Mouse (Mus musculus) cerebellum, adult 9-10 months (tissue): Measurements from ENCODE around the gene Etfa.

Experiments used
- DNase-seq: peaks from one replicate; pipeline ENCODE4 v3.0.0; 2022

The Etfa gene

GRCm38 (mm10) chr9:55512027-55512543 lies at the start of gene Etfa:
Gene Etfa (minus strand): TSS chr9:55512243.
- DNase-seq: peak; percentile 92

- DNase-seq: no peak
Observed at GRCm38 (mm10) chr9:55560960-55561359, 48.9 kb upstream of the Etfa start.

DNA sequence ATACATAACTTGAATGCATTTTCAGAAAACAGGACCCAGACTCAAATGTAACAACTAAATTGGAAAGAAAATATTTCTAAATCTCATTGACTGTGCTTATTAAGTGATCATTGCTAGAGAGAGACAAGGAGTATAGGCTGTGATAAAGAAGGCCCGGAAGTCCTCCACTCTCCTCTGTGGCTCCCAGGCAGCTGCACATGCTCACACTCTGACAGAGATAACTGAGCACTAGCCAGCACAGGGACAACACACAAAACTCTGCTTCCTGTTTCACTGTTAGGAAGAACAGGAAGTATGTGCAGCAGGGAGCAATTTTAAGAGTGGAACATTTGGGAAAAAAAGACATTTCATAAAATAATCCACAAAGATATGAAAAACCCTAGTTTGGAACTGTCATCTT lies 42.9 kb upstream of the Etfa start:
- no peak for DNase-seq

DNA sequence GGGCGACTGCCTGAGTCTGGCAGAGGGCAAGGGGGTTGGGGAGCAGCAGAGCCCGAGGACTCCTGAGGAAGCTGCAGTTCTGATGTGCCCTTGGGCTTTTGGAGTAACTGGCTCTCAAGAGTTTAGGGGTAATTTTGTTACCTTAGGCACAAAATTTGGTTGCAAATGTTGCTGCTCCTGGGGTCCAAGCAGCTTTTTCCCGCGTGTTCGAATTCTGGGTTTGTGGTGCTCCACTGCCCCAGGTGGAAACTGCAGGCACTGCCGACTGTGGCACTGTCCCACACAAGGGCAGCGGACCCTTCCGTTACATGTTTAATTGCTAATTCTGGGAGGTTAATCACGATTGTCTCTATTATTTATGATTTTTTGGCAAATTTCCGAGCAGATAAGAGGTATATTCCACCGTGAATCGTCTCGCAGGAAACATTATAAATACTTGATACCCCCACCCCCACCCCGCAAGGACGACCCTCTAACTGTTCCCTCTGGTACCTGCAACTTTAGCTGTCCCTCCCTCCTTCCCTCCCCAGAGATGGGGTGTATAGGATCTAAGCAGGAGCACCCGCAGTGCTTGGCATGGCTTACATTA lies 37.4 kb upstream of the Etfa start:
- no peak for DNase-seq

DNA sequence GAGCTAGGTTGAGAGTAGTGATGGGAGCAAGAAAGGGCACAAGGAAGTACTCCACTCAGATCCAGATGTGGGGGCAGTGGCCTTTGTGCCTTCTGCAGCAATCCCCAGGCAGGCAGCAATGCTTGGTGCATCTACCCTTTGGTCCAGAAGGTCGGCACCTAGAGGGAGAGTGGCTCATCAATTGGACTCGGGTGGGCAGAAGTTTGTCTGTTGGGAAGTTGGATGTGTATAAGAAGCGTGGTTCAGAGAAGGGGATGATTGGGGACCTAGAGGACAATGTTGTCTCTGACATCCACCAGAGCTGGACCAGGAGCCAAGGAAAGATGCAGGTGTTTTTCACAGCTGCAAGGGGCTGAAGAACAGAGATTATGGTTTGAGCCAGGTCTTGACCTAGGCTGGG lies 36.8 kb upstream of the Etfa start:
- no peak for DNase-seq

GRCm38 (mm10) chr9:55546176-55547010 lies 34.4 kb upstream of the Etfa start:
- DNase-seq: no peak

DNA sequence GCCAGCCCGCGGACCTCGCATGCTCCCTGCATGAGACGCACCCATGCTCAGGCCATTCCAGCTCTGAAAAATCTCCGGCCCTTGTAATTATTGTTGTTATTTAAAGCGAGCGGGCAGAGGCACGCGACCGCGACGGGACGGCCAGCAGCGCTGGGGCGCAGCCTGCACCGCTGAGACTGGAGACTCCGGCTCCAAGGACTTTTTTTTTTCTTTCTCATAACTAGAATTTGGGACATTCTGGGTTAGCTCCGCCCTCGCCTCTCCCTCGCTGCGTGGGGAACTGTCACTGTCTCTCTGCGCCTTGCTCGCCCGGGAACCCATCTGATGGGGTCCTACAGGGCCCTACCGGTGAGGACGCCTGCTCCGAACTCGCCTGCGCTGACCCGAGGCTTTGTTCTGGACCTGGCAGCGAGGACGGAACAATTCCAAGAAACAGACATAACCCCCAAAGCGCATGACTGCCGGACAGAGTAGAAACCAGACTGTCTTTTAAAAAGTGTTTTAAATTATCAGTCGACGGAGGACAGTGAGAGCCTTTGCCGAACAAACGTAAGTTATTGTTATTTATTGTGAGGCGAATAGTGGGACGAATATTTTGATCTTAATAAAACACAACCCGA lies 33.6 kb upstream of the Etfa start:
- peak; percentile 20 for DNase-seq

DNA sequence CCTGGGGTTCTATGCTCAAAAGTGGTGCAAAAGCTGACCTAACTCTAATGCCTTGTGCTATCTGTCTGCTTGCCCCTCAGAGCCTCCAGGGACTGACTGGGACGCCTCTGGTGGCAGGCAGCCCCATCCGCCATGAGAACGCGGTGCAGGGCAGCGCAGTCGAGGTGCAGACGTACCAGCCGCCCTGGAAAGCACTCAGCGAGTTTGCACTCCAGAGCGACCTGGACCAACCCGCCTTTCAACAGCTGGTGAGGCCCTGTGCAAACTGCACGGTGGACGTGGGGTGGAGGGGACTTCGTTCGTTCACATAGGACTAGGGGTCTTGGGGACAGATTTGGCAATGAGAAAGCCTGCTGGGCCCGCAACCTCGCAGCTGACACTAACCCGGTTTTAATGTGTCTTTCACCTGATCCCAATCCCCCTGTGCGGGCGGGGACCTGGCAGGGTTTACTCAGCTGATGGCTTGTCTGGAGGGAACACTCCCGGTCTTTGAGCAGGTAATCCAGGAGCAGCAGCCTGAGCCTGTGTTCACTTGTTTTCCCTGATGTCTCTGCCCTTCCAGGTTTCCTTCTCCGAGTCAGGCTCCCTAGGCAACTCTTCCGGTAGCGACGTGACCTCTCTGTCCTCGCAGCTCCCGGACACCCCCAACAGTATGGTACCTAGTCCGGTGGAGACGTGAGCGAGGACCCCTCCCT lies 33.0 kb upstream of the Etfa start:
- peak; percentile 34 for DNase-seq

DNA sequence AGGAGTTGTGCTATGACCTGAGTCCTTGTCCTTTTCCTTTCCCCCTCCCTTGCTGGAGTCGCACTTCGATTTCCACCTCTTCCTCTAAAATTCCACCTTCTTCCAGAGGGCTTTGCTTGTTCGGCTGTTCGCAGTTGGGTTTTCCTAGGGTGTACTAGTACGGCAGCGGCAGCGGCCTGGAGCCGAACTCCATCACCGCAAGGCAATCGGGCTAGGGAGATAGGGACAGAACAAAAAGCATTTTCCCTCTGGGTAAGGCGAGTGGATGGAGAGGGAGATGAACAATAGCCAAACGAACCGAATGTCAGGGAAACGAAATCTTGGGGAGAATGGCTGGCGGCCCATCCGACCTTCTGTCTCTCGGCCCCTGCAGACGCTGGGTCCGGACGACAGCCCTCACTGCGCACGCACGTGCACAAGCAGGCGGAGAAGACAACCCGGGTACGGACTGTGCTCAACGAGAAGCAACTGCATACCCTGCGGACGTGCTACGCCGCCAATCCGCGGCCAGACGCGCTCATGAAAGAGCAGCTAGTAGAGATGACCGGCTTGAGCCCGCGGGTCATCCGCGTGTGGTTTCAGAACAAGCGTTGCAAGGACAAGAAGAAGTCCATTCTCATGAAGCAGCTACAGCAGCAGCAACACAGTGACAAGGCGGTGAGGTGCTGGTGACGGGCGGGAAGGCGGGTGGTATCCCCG lies 31.8 kb upstream of the Etfa start:
- peak; percentile 48 for DNase-seq

- no peak for DNase-seq
Observed at GRCm38 (mm10) chr9:55543336-55543702, 31.3 kb upstream of the Etfa start.

DNA sequence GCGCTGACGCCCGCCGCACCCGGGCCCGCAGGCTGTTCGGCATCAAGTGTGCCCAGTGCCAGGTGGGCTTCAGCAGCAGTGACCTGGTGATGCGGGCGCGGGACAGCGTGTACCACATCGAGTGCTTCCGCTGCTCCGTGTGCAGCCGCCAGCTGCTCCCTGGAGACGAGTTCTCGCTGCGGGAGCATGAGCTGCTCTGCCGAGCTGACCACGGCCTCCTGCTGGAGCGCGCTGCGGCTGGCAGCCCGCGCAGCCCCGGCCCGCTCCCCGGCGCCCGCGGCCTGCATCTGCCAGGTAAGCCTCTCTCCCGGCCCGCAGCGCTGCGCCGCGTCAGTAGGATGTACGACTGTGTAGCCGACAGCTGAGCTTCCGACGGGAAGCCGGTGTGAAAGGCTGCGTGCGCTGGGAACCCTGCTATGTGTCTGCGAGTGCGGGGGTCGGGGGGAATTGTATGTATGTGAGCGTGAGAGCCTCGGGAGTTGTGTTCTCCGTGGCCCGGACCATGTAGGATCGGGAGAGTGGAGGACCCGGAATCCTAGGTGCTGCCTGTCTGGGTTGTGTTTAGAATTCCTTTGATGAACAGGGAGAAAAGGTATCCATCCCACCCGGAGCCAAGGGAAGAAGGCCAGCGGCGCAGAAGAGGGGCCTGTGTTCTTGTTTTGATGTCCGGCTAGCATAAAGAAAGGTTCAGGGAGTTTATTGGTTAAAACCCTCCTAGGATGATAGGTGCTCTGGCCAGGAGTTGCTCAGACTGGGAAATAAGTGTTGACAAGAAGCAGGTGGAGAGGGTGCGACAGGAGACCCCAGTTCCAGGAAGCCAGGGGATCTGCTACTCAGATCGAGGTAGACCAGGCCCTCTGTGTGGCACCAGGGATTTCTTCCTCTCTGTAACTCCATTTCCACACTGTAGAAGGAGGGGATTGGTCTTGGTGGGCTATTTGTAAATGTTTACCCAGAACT lies 30.6 kb upstream of the Etfa start:
- DNase-seq: no peak

DNA sequence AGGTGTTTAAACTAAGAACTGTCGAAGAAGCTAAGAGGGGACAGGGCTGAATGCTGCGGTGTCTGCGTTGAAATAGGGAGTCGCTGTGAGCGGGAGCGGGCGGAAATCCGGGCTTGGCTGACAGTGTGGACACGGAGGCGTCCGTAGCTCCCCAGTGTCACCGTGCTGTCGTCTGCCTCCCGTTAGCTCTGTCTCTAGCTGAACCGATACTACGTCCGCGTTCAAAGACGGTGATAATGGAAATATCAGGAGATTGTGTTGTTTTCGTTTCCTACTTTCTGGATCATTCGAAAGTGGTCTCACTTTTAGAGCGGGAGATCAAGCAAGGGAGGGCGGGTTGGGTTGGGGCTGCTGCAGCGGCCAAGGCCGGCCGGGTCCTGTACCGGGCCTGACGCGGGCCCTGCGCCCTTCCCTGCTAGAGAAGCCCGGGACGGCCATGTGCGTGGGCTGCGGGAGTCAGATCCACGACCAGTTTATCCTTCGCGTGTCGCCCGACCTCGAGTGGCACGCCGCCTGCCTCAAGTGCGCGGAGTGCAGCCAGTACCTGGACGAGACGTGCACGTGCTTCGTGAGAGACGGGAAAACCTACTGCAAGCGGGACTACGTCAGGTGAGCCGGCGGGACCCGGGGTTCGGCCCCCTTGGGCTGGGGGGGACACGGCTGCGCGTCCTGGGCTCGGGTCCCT lies 29.8 kb upstream of the Etfa start:
- DNase-seq: peak; percentile 23

DNA sequence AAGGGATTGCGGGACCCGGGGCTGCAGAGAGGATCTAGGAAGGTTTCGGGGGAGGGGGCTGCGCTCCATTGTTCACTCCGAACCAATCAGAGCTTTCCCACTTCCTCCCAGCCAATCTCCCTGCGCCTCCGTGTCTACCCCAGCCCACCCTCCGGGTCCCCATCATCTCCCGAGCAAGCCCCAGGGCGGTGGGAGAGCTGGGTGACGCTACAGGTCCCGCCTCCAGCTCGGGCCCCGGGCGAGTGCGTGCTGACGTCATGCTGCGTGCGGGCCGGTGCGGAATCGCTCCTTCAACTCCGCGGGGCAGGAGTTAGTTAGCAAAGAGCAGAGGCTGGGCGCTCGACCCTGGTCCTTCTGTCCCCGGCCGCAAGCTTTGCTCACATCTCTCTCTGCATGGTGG lies 28.8 kb upstream of the Etfa start:
- DNase-seq: no peak

DNA sequence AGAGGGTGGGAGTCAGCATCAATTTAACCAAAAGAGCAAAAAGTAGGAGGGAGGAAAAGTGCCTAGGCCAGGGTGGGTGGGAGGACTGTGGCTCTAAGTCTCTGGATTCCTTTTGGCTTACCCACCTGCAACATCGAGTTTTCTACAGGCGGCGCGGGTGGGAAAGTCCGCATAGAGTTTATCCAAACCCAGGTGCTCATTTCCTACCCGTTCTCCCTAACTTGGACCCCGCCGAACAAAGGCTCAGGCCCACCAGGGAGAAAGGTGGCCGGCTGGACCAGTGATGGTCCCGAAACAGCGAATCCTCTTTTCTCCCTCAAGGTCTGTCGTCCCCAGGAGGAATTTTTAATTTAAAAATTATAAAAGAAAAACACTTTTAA lies 28.3 kb upstream of the Etfa start:
- no peak for DNase-seq

DNA sequence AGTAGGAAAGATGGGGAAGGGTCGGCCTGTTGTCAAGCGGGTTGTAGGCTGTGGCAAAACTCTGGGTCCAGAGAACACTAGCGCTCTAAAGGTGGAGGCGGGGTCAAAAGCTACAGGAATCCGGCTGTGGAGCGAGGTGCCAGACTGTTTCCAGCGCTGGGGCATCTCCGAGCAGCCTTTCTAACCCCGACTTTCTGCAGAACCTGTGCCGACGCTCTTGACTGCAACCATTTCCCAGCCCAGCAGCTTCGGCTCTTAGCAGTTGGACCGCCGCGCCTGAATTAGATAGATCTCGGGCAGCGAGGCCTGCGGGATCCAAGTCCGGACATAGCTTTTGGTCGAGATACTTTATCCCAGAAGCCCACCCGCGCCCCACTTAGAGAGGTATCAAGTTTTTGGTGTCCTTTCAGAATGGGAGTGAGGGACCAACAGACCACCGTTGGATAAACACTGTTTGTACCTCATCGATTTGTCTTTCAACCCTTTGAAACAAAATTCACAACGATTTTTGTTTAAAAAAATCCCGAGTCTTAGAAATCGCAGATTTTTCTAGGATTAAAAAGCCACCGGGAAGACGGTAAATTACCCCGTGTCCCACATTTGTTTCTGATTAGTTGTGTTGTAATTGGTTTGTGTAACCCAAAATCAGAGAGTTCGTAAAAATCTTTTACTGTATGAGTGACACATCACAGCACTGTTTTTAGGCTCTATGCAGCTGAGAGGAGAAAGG lies 27.8 kb upstream of the Etfa start:
- DNase-seq: no peak

GRCm38 (mm10) chr9:55539006-55539405 lies 27.0 kb upstream of the Etfa start:
- no peak for DNase-seq

GRCm38 (mm10) chr9:55538377-55538776 lies 26.3 kb upstream of the Etfa start, which contains the start of gene Isl2:
Gene Isl2 (plus strand): TSS chr9:55538672.
- DNase-seq: no peak

GRCm38 (mm10) chr9:55535907-55536306 lies 23.9 kb upstream of the Etfa start:
- DNase-seq: peak; percentile 46

- no peak for DNase-seq
Observed at GRCm38 (mm10) chr9:55525716-55526115, 13.7 kb upstream of the Etfa start.

DNA sequence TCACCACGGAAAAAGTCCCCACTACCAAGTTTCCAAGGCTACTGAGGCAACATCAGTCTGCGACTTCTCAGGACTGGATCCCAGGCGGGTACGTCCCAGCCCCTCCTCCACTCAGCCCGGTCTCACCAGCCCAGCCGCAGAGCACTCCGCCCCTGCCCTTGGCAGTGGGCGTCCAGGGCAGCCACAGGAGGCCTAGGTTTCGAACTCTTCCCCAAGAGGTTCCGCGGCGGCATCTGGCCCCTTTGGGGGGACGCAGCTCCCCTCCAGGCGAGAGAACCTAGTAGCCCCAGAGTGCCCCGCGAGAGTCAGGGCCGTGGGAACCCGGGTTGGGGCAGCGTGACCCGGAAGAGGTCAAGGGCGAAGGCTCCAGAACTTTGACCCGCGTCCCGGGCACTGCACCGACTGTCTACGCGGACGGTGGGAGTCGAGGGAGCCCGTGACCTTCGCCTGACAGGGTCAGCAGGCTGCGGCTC lies 486 bp downstream of the Etfa start:
- no peak for DNase-seq
